In the genomic region with DNA sequence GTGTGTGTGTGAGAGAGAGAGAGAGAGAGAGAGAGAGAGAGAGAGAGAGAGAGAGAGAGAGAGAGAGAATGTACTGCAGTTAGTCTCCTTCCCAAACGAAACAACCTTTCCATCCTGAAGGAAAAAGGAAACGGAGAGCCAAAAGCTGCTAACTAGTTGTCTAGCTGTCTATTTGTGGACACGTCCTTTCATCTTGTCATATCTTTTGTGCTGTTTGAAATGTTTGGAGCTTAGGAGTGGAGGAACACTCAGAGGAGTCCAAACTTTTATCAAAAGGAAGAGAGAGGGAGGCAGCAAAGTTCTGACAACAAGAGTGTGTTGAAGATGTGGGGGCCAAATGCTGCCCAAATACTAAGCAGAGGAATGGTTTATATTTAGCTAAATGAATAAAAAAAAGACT, we compare ENCODE assay signal across 18 mouse cellular contexts.
DNase-seq lines count a peak whose midpoint lies in the region; ATAC-seq lines count a peak whose summit lies in the region.
"Had no signal": no experiment of that assay in that cellular context is flagged by ENCODE, and none has a peak within 500 bp of the region (broad histone marks: within the 10 kb centered on the region; RNA-seq: fewer than 3 reads in every experiment).

No protein-coding gene starts in this region.

- WGBS in hindbrain, embryonic 11.5 days: 36% methylated on average over 3 of the region's 3 CpGs
- WGBS in hindbrain, embryonic 16.5 days: 33% methylated on average over 3 of the region's 3 CpGs
- WGBS in forebrain, embryonic 14.5 days: 6% methylated on average over 3 of the region's 3 CpGs
- 4% methylated on average over 3 of the region's 3 CpGs for WGBS in midbrain, embryonic 13.5 days

- no peak overlapping the region for H3K9ac ChIP-seq in hindbrain, embryonic 11.5 days (ENCODE audit: low read depth, low read length)
- H3K9ac ChIP-seq in hindbrain, embryonic 16.5 days (ENCODE audit: low read depth, low read length): no peak overlapping the region
- H3K9ac ChIP-seq in forebrain, embryonic 14.5 days (ENCODE audit: low read length): peak overlapping the region; percentile 13; the same call in 1 of the 2 replicates
- no peak overlapping the region for H3K9ac ChIP-seq in midbrain, embryonic 13.5 days (replicated peaks)
- H3K9ac ChIP-seq: heart, embryonic 13.5 days; kidney, embryonic 15.5 days; neural tube, embryonic 12.5 days had no signal

- H3K36me3 ChIP-seq in hindbrain, embryonic 11.5 days (ENCODE audit: control insufficient read depth, insufficient read depth, low read length): no peaks in the 10 kb centered on the region
- no peaks in the 10 kb centered on the region for H3K36me3 ChIP-seq in hindbrain, embryonic 16.5 days (ENCODE audit: control insufficient read depth, insufficient read depth, low read length)
- no peaks in the 10 kb centered on the region for H3K36me3 ChIP-seq in forebrain, embryonic 14.5 days (ENCODE audit: control insufficient read depth, insufficient read depth, low read length)
- H3K36me3 ChIP-seq in midbrain, embryonic 13.5 days: no peaks in the 10 kb centered on the region
- H3K36me3 ChIP-seq: heart, embryonic 13.5 days; kidney, embryonic 15.5 days; neural tube, embryonic 12.5 days had no signal

- no peaks in the 10 kb centered on the region for H3K27me3 ChIP-seq in hindbrain, embryonic 11.5 days (ENCODE audit: control insufficient read depth, insufficient read depth, low read length)
- H3K27me3 ChIP-seq in hindbrain, embryonic 16.5 days (replicated peaks; ENCODE audit: control insufficient read depth, insufficient read depth, low read length): no peaks in the 10 kb centered on the region
- no peaks in the 10 kb centered on the region for H3K27me3 ChIP-seq in forebrain, embryonic 14.5 days (replicated peaks; ENCODE audit: control insufficient read depth, insufficient read depth, low read length)
- H3K27me3 ChIP-seq in midbrain, embryonic 13.5 days: no peaks in the 10 kb centered on the region
- H3K27me3 ChIP-seq: CH12.LX; heart, embryonic 13.5 days; kidney, embryonic 15.5 days; neural tube, embryonic 12.5 days had no signal

- no peak overlapping the region for H3K4me3 ChIP-seq in hindbrain, embryonic 11.5 days (ENCODE audit: low read depth, low read length)
- no peak overlapping the region for H3K4me3 ChIP-seq in hindbrain, embryonic 16.5 days (ENCODE audit: low read length)
- H3K4me3 ChIP-seq in forebrain, embryonic 14.5 days (ENCODE audit: low read depth, low read length): no peak overlapping the region
- no peak overlapping the region for H3K4me3 ChIP-seq in midbrain, embryonic 13.5 days (replicated peaks)
- H3K4me3 ChIP-seq: erythroblast, embryonic 14.5 days; heart, embryonic 13.5 days; kidney, embryonic 15.5 days; neural tube, embryonic 12.5 days had no signal

- H3K9me3 ChIP-seq in hindbrain, embryonic 11.5 days (ENCODE audit: control insufficient read depth, low read length): peaks cover 4% of the 10 kb centered on the region; the same call in 1 of the 2 replicates
- H3K9me3 ChIP-seq in hindbrain, embryonic 16.5 days (ENCODE audit: control insufficient read depth, low read length): no peaks in the 10 kb centered on the region
- H3K9me3 ChIP-seq in forebrain, embryonic 14.5 days (replicated peaks; ENCODE audit: control insufficient read depth, low read length): peaks cover 9% of the 10 kb centered on the region
- peaks cover 3% of the 10 kb centered on the region; the same call in 1 of the 2 replicates for H3K9me3 ChIP-seq in midbrain, embryonic 13.5 days

- ATAC-seq in hindbrain, embryonic 11.5 days (ENCODE audit: low FRiP score): 0 out of 2 replicates have a peak, but pooled peaks have one; percentile 23
- ATAC-seq in hindbrain, embryonic 16.5 days: no peak
- ATAC-seq in forebrain, embryonic 14.5 days: peak; percentile 24; the same call in 1 of the 2 replicates
- ATAC-seq in midbrain, embryonic 13.5 days: peak; percentile 47; the same call in 1 of the 2 replicates
- ATAC-seq: intestine, embryonic 16.5 days had no signal

- peak; percentile 43 for DNase-seq in hindbrain, embryonic 11.5 days (ENCODE audit: low spot score)
- peak; percentile 27 for DNase-seq in ZHBTc4 (ENCODE audit: low read depth, low spot score)
- peak; percentile 23 for DNase-seq in forebrain, embryonic 14.5 days (ENCODE audit: low spot score)
- no peak for DNase-seq in adrenal gland, postnatal 36 days
- DNase-seq in heart, postnatal 10 days: no peak
- no peak for DNase-seq in right cerebral cortex, postnatal 36 days (ENCODE audit: low spot score in 2 of 2)
- DNase-seq: heart, postnatal 4 days; lung, adult 18-20 months; lung, postnatal 4 days; right cerebral cortex, postnatal 25 days had no signal

- peak overlapping the region; percentile 76 for H3K27ac ChIP-seq in hindbrain, embryonic 11.5 days (ENCODE audit: low read depth, low read length)
- H3K27ac ChIP-seq in hindbrain, embryonic 16.5 days (ENCODE audit: low read depth, low read length): no peak overlapping the region; the same call in 1 of the 2 replicates
- H3K27ac ChIP-seq in forebrain, embryonic 14.5 days (ENCODE audit: low read depth, low read length): peak overlapping the region; percentile 76
- peak overlapping the region; percentile 80 for H3K27ac ChIP-seq in midbrain, embryonic 13.5 days
- H3K27ac ChIP-seq: heart, embryonic 13.5 days; kidney, embryonic 15.5 days; neural tube, embryonic 12.5 days had no signal

- H3K4me1 ChIP-seq in hindbrain, embryonic 11.5 days (replicated peaks; ENCODE audit: control insufficient read depth, insufficient read depth, low read length): 0 out of 2 replicates have a peak, but pooled peaks cover 2% of the 10 kb centered on the region
- H3K4me1 ChIP-seq in hindbrain, embryonic 16.5 days (ENCODE audit: control insufficient read depth, insufficient read depth, low read depth, low read length): no peaks in the 10 kb centered on the region; the same call in none of the 2 replicates
- peaks cover 16% of the 10 kb centered on the region; the same call in 1 of the 2 replicates for H3K4me1 ChIP-seq in forebrain, embryonic 14.5 days (ENCODE audit: control insufficient read depth, insufficient read depth, low read length)
- peaks cover 26% of the 10 kb centered on the region for H3K4me1 ChIP-seq in midbrain, embryonic 13.5 days (replicated peaks)
- H3K4me1 ChIP-seq: heart, embryonic 13.5 days; kidney, embryonic 15.5 days had no signal

- intact Hi-C loops in heart, postnatal 10 days (cut with DNase I): no loop called here

- no peak overlapping the region for H3K4me2 ChIP-seq in hindbrain, embryonic 11.5 days (replicated peaks; ENCODE audit: low read depth, low read length)
- no peak overlapping the region for H3K4me2 ChIP-seq in hindbrain, embryonic 16.5 days (ENCODE audit: low read length)
- H3K4me2 ChIP-seq in forebrain, embryonic 14.5 days (ENCODE audit: low read length): no peak overlapping the region
- no peak overlapping the region for H3K4me2 ChIP-seq in midbrain, embryonic 13.5 days (replicated peaks)
- H3K4me2 ChIP-seq: heart, embryonic 13.5 days; kidney, embryonic 15.5 days had no signal

Comparison
In these comparisons a context has a peak if more than half of its experiments do, and no peak if none do; other contexts are left out.
1. DNase-seq: peak in hindbrain, embryonic 11.5 days (single experiment), ZHBTc4 (single experiment) and forebrain, embryonic 14.5 days (single experiment); none in adrenal gland, postnatal 36 days (0 of 2), heart, postnatal 10 days (0 of 2) and right cerebral cortex, postnatal 36 days (0 of 2).